Mouse (Mus musculus) testis, postnatal 10 days (tissue): Measurements from ENCODE around the gene Itgb6.

Experiments used
- DNase-seq: peaks from one replicate; pipeline ENCODE4 v3.0.0; 2021; ENCODE audit warnings: low spot score

The Itgb6 gene

GRCm38 (mm10) chr2:60614758-60615157 is 107.7 kb downstream of the Itgb6 start:
- DNase-seq = no peak

GRCm38 (mm10) chr2:60613857-60614228 is 108.6 kb downstream of the Itgb6 start:
- no peak for DNase-seq

GRCm38 (mm10) chr2:60612906-60613856 is 109.3 kb downstream of the Itgb6 start:
- DNase-seq = no peak

- DNase-seq = no peak
Measured at GRCm38 (mm10) chr2:60611622-60612021, 110.8 kb downstream of the Itgb6 start.

GRCm38 (mm10) chr2:60609436-60610199 is 112.8 kb downstream of the Itgb6 start:
- DNase-seq = no peak

GRCm38 (mm10) chr2:60607980-60608379 is 114.5 kb downstream of the Itgb6 start:
- no peak for DNase-seq

- no peak for DNase-seq
Measured at GRCm38 (mm10) chr2:60601326-60601725, 121.1 kb downstream of the Itgb6 start.

GRCm38 (mm10) chr2:60600863-60601262 is 121.6 kb downstream of the Itgb6 start:
- DNase-seq = peak; percentile 50

GRCm38 (mm10) chr2:60583416-60583815 is 139.0 kb downstream of the Itgb6 start:
- no peak for DNase-seq

GRCm38 (mm10) chr2:60554561-60554960 is 167.9 kb downstream of the Itgb6 start:
- DNase-seq = no peak

- peak; percentile 78 for DNase-seq
Measured at GRCm38 (mm10) chr2:60552902-60553682, 169.4 kb downstream of the Itgb6 start, which contains the start of gene Pla2r1. Gene Pla2r1 (minus strand): TSS chr2:60553308.

- no peak for DNase-seq
Measured at GRCm38 (mm10) chr2:60552177-60552901, 170.1 kb downstream of the Itgb6 start.

GRCm38 (mm10) chr2:60551673-60552072 is 170.8 kb downstream of the Itgb6 start:
- no peak for DNase-seq

- no peak for DNase-seq
Measured at GRCm38 (mm10) chr2:60550521-60550920, 171.9 kb downstream of the Itgb6 start.

GRCm38 (mm10) chr2:60549851-60550250 is 172.6 kb downstream of the Itgb6 start:
- DNase-seq = no peak
